Mouse (Mus musculus): Measurements from ENCODE around the gene Capn12. TPM values are rescaled to one million over a fixed set of nuclear protein-coding genes. Genes with fewer than 3 reads are reported as not detected.
A peak's percentile ranks its signal among the peaks of the same experiment; 100 is the strongest.

Capn12 gene
- total and polyA plus RNA-seq, 3 experiments, result 0.02 to 0.22 TPM; not detected in 1

GRCm38 (mm10) chr7:28931695-28932039 is 50.4 kb downstream of the Capn12 start:
- ATAC-seq (ENCODE audit: extremely low read depth, insufficient number of reproducible peaks, low FRiP score, poor library complexity, severe bottlenecking) (no peak), DNase-seq (ENCODE audit: low spot score) (no peak)
- no peak overlapping the region for H3K4me3 ChIP-seq (ENCODE audit: low read depth, low read length)
- H3K4me1 ChIP-seq (ENCODE audit: insufficient read depth, low read depth, low read length), result peaks cover 46% of the 10 kb centered on the region
- TF ChIP-seq TAL1 (conservative IDR thresholded peaks at IDR 0.05; ENCODE audit: low read depth, low read length) (no peak), GATA2 (IDR thresholded peaks at IDR 0.05; ENCODE audit: borderline replicate concordance, low read depth, low read length) (no peak), GATA1 (IDR thresholded peaks at IDR 0.05; ENCODE audit: borderline replicate concordance, low read length) (no peak), POLR2AphosphoS5 (IDR thresholded peaks at IDR 0.05; ENCODE audit: insufficient replicate concordance, low read depth, low read length) (no peak), CTCF (IDR thresholded peaks at IDR 0.05; ENCODE audit: low read depth, low read length) (no peak)
- H3K9me3 ChIP-seq (replicated peaks), result no peaks in the 10 kb centered on the region
- H3K36me3 ChIP-seq (replicated peaks), result peaks cover 79% of the 10 kb centered on the region
- H3K27me3 ChIP-seq (ENCODE audit: insufficient read depth, low read length), result no peaks in the 10 kb centered on the region

GRCm38 (mm10) chr7:28932421-28933041 is 51.3 kb downstream of the Capn12 start:
- TF ChIP-seq POLR2AphosphoS5 (IDR thresholded peaks at IDR 0.05; ENCODE audit: insufficient replicate concordance, low read depth, low read length) (no peak), CTCF (IDR thresholded peaks at IDR 0.05; ENCODE audit: low read depth, low read length) (no peak), GATA1 (IDR thresholded peaks at IDR 0.05; ENCODE audit: borderline replicate concordance, low read length) (no peak)
- Histone ChIP-seq H3K9me3 (replicated peaks) (no peaks in the 10 kb centered on the region), H3K36me3 (replicated peaks) (peaks cover 83% of the 10 kb centered on the region), H3K4me3 (ENCODE audit: low read depth, low read length) (no peak overlapping the region), H3K4me1 (ENCODE audit: insufficient read depth, low read depth, low read length) (peaks cover 49% of the 10 kb centered on the region), H3K27me3 (ENCODE audit: insufficient read depth, low read length) (no peaks in the 10 kb centered on the region)
- DNase-seq (ENCODE audit: low spot score), result peak; percentile 70
- peak; percentile 54; the same call in 1 of the 2 replicates for ATAC-seq (ENCODE audit: extremely low read depth, insufficient number of reproducible peaks, low FRiP score, poor library complexity, severe bottlenecking)

- DNase-seq (ENCODE audit: low spot score) (no peak), ATAC-seq (ENCODE audit: extremely low read depth, insufficient number of reproducible peaks, low FRiP score, poor library complexity, severe bottlenecking) (no peak)
- H3K4me3 ChIP-seq (ENCODE audit: low read depth, low read length), result no peak overlapping the region
- no peaks in the 10 kb centered on the region for H3K27me3 ChIP-seq (ENCODE audit: insufficient read depth, low read length)
- no peak for TF ChIP-seq CTCF (IDR thresholded peaks at IDR 0.05; ENCODE audit: low read depth, low read length)
- TF ChIP-seq GATA1 (IDR thresholded peaks at IDR 0.05; ENCODE audit: borderline replicate concordance, low read length), result no peak
- no peak for TF ChIP-seq TAL1 (conservative IDR thresholded peaks at IDR 0.05; ENCODE audit: low read depth, low read length)
- TF ChIP-seq POLR2AphosphoS5 (IDR thresholded peaks at IDR 0.05; ENCODE audit: insufficient replicate concordance, low read depth, low read length), result no peak
- no peak for TF ChIP-seq GATA2 (IDR thresholded peaks at IDR 0.05; ENCODE audit: borderline replicate concordance, low read depth, low read length)
- peaks cover 52% of the 10 kb centered on the region for H3K4me1 ChIP-seq (ENCODE audit: insufficient read depth, low read depth, low read length)
- H3K36me3 ChIP-seq (replicated peaks), result peaks cover 85% of the 10 kb centered on the region
- H3K9me3 ChIP-seq (replicated peaks), result no peaks in the 10 kb centered on the region
Observed at GRCm38 (mm10) chr7:28933825-28934224, 52.6 kb downstream of the Capn12 start.

- H3K4me1 ChIP-seq (ENCODE audit: insufficient read depth, low read depth, low read length), result peaks cover 37% of the 10 kb centered on the region
- no peaks in the 10 kb centered on the region for H3K9me3 ChIP-seq (replicated peaks)
- DNase-seq (ENCODE audit: low spot score), result no peak
- H3K27me3 ChIP-seq (ENCODE audit: insufficient read depth, low read length), result no peaks in the 10 kb centered on the region
- no peak for TF ChIP-seq POLR2AphosphoS5 (IDR thresholded peaks at IDR 0.05; ENCODE audit: insufficient replicate concordance, low read depth, low read length)
- TF ChIP-seq GATA2 (IDR thresholded peaks at IDR 0.05; ENCODE audit: borderline replicate concordance, low read depth, low read length), result no peak
- no peak for TF ChIP-seq CTCF (IDR thresholded peaks at IDR 0.05; ENCODE audit: low read depth, low read length)
- no peak for TF ChIP-seq GATA1 (IDR thresholded peaks at IDR 0.05; ENCODE audit: borderline replicate concordance, low read length)
- no peak for TF ChIP-seq TAL1 (conservative IDR thresholded peaks at IDR 0.05; ENCODE audit: low read depth, low read length)
- no peak for ATAC-seq (ENCODE audit: extremely low read depth, insufficient number of reproducible peaks, low FRiP score, poor library complexity, severe bottlenecking)
- H3K4me3 ChIP-seq (ENCODE audit: low read depth, low read length), result no peak overlapping the region
- peaks cover 85% of the 10 kb centered on the region for H3K36me3 ChIP-seq (replicated peaks)
Observed at GRCm38 (mm10) chr7:28936787-28937186, 55.6 kb downstream of the Capn12 start.

- Histone ChIP-seq H3K4me1 (ENCODE audit: insufficient read depth, low read depth, low read length) (peaks cover 24% of the 10 kb centered on the region; the same call in 1 of the 2 replicates), H3K9me3 (replicated peaks) (no peaks in the 10 kb centered on the region), H3K4me3 (ENCODE audit: low read depth, low read length) (no peak overlapping the region), H3K36me3 (replicated peaks) (peaks cover 92% of the 10 kb centered on the region), H3K27me3 (ENCODE audit: insufficient read depth, low read length) (no peaks in the 10 kb centered on the region)
- TF ChIP-seq TAL1 (conservative IDR thresholded peaks at IDR 0.05; ENCODE audit: low read depth, low read length), result no peak
- no peak for TF ChIP-seq GATA2 (IDR thresholded peaks at IDR 0.05; ENCODE audit: borderline replicate concordance, low read depth, low read length)
- no peak for TF ChIP-seq GATA1 (IDR thresholded peaks at IDR 0.05; ENCODE audit: borderline replicate concordance, low read length)
- no peak for TF ChIP-seq CTCF (IDR thresholded peaks at IDR 0.05; ENCODE audit: low read depth, low read length)
- TF ChIP-seq POLR2AphosphoS5 (IDR thresholded peaks at IDR 0.05; ENCODE audit: insufficient replicate concordance, low read depth, low read length), result no peak
- no peak for DNase-seq (ENCODE audit: low spot score)
- ATAC-seq (ENCODE audit: extremely low read depth, insufficient number of reproducible peaks, low FRiP score, poor library complexity, severe bottlenecking), result no peak
Observed at GRCm38 (mm10) chr7:28938654-28939053, 57.4 kb downstream of the Capn12 start.

- Histone ChIP-seq H3K27me3 (ENCODE audit: insufficient read depth, low read length) (no peaks in the 10 kb centered on the region), H3K9me3 (replicated peaks) (no peaks in the 10 kb centered on the region), H3K4me1 (ENCODE audit: insufficient read depth, low read depth, low read length) (peaks cover 21% of the 10 kb centered on the region; the same call in 1 of the 2 replicates), H3K36me3 (replicated peaks) (peaks cover 88% of the 10 kb centered on the region), H3K4me3 (ENCODE audit: low read depth, low read length) (no peak overlapping the region)
- DNase-seq (ENCODE audit: low spot score) (no peak), ATAC-seq (ENCODE audit: extremely low read depth, insufficient number of reproducible peaks, low FRiP score, poor library complexity, severe bottlenecking) (no peak)
- TF ChIP-seq POLR2AphosphoS5 (IDR thresholded peaks at IDR 0.05; ENCODE audit: insufficient replicate concordance, low read depth, low read length) (no peak), TAL1 (conservative IDR thresholded peaks at IDR 0.05; ENCODE audit: low read depth, low read length) (no peak), GATA2 (IDR thresholded peaks at IDR 0.05; ENCODE audit: borderline replicate concordance, low read depth, low read length) (no peak), CTCF (IDR thresholded peaks at IDR 0.05; ENCODE audit: low read depth, low read length) (no peak), GATA1 (IDR thresholded peaks at IDR 0.05; ENCODE audit: borderline replicate concordance, low read length) (no peak)
Observed at GRCm38 (mm10) chr7:28939418-28940183, 58.4 kb downstream of the Capn12 start.
